Mouse (Mus musculus): ENCODE data around the gene Itga9.

Itga9 gene

DNA sequence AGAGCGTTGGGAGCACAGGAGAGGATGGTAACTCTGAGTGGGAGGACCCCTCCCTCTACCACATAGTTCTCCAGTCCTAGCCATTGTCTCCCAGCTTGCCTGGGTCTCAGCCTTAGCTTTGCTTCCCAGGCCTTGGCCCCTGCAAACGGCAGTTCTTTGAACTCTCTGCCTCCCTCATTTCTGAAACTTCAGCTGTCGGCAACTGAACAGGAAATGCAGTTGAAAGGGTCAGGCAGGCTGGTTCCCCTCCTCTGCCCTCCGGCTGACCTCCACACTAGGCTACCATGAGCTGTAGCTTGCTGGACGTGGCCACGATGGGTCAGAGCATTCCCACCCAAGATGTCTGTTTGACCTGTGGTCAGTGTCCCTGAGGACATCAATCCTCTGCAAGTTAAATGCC is 48.5 kb downstream of the Itga9 start:
- no peak for DNase-seq

DNA sequence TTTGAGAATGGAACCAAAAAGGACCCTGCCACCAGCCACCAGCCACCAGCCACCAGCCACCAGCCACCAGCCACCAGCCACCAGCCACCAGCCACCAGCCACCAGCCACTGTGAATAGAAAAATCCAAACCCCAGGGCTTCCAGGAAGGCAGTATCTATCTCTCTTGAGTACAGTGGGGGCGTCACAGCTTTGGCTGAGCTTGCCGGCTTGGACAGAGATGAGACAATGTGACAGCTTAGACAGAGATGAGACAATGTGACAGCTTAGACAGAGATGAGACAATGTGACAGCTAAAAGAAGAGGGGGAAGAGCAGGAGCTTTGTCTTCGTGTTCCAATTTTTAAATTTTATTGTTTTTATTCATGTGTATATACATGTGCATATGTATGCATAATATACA is 49.2 kb downstream of the Itga9 start:
- no peak for DNase-seq

DNA sequence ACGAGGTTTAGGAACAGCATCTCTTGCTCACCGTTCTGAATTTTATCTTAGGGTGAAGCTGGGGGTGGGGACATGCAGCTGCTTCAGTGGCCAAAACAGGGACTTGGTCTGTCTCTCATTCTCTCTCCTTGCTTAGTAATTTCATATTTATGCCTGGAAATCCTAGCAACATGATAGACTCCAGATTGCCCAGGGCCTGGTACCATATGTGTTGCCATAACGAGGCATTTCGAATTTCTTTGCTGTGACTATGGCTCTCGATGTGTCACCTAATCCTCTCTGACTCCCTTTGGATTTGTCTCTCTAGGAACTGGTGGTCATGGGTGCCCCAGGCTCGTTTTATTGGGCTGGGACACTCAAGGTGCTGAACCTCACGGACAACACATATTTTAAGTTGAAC is 51.7 kb downstream of the Itga9 start:
- DNase-seq = no peak

DNA sequence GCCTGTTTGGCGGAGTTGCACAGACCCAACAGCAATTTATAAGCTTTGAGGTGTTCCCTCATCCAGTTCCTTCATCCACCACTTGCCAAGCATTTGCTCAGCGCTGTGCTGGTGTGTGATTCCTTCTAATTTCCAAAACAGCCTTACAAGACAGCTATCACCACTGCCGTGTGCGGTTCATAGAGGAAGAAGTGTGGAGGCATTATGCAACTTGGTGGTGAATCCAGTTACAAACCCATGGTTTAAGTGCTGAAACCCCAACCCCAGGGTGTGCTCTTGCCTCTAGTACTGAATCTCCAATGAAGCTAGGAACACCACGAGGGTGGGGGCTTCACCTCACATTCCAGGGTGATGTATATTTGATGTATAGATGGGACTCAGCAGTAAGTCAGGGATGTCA is 53.3 kb downstream of the Itga9 start:
- DNase-seq = no peak

DNA sequence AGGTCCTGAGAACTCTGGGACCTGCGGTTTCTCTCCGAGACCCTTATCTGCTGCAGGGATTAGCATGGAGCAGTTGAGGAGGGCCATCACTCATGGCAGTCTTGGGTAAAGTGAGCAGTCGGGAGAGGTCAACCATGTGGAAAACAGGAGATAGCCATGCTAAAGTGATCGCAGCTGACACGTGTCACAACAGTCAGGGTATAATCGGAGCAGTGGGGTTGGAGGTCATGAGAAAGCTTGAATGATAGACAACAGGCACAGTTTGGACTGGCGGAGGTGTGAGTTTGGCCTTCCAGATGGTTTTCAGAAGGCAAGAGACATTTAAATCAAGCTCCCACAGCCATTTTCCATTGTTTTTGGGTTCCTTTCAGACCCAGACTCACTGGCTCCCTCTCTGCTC is 53.8 kb downstream of the Itga9 start:
- DNase-seq = no peak

DNA sequence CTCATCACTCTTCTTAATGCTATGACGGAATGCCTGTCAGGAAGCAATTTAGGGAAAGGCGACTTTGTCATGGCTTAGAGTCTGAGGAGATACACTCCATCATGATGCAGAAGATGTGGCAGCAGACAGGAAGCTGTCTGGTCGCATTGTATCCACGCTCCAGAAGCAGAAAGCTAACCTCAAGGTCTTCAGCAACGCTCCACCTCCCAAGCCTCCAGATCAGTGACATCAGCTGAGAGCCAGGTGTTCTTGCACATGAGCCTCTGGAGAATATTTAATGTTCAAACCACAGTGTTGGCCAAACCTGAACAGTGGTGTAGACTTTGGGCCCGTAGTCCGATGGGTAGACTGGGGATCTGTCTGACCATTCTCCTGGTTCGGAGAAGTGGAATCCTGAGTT is 55.5 kb downstream of the Itga9 start:
- no peak for DNase-seq

DNA sequence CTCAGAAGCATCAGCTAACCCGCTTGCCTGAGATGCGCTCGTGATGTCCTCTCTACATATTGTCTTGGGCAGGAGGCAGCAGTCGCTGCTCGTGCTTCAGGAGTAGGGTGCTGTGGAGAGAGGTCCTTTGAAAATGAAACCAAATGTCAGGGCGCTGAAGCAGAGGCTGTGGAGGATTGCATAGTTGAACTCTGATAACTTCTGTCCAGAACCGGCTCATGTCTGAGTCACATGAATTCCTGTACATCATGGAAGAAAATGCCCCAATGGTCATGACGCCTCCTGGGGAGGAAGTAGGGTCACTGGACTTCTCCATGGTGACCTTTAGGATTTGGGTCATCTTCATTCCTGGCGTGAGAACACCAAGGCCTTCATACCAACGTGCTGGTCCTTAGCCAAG is 56.0 kb downstream of the Itga9 start:
- DNase-seq = no peak

DNA sequence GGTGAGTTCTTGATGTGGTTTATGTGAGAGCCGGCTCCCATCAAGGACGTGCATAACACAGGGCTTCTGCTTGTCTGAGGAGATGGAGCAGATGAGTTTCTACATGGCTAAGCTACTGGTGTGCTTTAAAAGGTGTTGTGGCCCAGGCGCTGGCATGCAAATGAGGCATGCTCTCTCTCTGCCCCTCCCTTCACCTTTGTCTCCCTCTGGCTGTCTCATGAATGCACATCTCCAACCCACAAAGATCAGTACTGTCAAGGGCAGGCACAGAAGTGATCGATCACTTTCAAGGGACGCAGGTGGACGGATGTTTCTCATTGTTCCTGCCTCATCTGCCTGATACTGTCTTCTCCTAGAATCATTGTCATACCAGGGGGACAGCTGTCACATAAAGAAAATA is 57.4 kb downstream of the Itga9 start:
- no peak for DNase-seq

DNA sequence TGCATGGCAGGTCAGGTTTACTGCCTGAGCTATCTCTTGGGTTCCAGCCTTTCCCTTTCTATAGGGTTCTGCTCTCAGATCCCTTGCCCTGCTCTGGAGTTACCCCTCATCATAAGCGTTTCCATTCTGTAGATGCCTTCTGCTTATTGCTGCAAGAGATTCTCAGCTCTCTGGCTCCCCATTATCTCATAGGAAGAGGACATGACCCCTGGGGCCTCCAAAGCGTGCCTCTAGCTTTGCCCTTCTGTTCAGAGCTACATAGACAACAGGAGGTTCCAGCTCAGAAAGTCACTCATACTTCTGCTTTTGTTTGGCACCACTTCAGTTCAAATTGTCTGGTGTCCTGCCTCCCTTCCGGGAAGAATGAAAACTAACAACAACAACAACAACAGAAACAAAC is 59.6 kb downstream of the Itga9 start:
- DNase-seq = no peak

DNA sequence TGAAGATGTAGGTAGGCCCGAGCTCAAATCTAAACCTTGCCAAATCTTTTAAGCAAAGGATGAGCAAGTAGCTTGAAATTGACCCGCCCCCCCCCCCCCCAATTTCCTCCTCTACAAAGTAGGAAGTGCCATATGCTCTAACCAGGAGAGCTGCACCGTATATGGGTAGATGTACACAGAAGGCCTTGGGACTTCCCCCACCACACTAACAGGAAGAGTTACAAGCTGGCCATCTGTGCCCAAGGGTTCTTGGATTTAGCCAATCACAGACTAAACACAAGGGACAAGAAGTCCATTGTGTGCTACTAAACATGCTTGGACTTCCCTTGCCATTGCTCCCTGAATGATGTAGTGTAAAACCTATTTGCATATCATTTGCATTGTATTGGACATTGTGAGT is 63.2 kb downstream of the Itga9 start:
- DNase-seq = no peak

DNA sequence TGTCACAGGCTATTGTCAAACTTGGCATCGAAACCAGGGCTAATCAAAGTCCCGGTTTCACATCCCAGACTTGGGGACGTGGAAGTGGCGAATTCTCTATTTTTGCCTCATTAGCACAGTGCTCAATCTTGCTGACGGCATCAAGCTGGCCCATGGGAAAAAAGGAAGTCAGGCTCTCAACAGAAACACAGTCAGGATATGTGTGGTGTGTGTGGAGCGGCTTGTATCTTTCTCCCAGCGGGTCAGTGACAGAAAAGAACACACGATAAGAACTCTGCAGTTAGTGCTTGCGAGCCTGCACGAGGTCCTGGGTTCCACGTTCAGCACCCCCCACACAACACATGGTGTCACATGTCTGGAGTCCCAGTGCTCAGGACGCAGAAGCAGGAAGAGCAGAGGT is 67.8 kb downstream of the Itga9 start:
- no peak for DNase-seq

DNA sequence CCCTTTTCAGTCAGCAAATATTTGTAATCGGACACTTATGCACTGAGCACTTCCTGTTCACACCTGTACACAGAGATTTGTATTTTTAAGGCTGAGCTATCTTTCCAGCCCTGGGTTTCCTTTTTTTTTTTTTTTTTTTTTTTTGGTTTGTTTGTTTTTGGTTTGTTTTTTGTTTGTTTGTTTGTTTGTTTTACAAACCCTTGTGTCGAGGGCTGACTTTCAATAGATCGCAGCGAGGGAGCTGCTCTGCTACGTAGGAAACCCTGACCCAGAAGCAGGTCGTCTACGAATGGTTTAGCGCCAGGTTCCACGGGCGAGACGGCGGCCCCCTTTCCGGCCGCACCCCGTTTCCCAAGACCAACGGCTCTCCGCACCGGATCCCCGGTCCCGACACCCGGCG is 68.3 kb downstream of the Itga9 start:
- DNase-seq = peak; percentile 40

DNA sequence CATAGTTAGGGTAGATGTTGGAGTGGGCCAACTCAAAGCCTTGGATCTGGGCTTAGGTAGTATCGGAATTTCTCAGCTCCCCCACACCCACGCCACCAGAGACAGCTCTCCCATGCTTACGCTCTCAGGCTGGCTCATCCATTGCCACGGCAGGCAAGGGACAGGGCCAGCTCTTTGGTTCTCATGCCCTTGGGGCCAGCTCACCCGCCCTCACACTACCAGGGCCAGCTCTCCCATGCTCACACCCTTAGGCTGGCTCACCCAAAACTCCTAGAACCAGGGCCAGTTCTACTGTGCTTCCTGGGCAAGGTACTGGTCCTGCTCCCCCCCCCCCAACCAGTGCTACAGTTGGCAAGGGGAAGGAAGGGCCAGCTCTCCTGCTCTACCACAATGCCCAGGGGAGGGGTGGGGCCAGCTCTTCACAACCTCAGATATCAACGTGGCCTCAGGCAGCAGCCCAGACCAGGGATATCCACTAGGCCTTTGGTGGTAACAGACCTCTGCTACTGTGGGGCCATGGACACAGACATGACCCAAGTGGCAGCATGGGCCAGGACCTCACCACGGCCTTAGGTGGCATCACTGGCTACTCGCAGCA is 69.2 kb downstream of the Itga9 start:
- DNase-seq = no peak

DNA sequence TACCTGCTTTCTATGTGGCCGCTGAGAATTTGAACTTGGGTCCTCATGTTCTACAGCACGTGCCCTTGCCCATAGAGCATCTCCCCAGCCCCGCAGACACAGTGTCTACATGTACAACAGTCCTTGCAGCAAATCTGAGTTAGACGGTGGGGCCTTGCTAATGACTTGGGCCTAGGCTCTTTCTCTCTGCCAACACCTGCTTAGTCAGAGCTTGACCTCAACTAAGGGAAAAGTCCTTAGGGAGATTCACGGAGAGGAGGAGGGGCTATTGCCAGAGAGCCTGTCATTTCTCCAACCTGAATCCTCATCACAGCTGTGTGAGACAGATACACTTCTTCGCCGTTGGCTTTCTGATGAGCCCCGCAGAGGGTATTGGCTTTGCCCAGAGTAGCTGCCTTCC is 70.2 kb downstream of the Itga9 start:
- no peak for DNase-seq

DNA sequence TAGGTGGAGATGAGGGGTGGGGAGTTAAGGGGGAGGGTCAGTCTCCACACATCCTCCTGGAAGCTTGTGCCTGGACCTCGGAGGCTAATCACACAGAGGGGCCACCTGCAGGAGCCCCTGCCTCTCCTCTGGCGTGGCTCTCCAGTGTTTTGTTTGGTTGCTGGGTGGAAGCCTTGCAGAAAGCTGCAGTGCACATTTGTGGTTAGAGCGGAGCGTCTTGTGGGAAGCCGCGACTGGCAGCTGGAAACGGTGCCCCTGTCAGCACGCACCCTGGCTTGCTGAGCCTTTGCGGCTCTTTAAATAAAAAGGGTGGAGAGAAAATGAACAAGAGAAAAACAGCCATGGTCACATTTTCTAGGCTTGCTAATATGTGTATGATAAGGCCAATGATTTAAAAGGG is 70.9 kb downstream of the Itga9 start:
- DNase-seq = no peak

DNA sequence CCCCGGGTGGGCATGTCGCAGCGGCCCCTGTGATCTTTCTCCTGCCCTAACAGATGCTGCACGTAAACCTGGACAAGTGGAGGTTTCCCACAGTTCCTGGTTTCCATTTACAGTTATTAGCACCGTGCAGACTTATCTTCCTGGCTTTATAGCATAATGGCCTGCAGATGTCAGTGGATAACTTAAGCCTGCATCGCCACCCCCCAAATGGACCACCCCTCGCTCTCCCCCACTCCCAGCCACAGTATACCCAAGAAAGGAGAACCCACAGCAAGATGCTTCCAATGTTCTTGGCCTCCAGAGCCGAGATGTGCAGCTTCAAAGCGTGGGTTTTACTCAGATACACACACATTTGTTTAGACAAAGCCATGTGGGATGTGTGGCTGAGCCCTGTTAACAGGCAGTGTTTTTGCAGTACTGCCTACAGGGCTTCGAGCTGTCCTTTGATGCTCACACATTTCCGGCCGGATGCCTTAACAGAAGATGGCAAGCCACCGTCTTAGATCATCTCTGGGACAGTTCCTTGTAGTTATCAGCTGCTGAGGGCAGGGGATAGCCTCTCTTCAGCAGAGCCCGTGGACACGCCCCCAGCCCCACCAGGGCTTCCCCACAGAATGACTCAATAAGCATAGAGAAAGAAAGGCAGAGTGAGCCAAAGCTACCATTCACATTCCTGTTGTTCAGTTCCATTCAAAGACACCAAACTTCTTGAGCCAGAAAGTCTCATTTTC is 71.7 kb downstream of the Itga9 start:
- DNase-seq = no peak

DNA sequence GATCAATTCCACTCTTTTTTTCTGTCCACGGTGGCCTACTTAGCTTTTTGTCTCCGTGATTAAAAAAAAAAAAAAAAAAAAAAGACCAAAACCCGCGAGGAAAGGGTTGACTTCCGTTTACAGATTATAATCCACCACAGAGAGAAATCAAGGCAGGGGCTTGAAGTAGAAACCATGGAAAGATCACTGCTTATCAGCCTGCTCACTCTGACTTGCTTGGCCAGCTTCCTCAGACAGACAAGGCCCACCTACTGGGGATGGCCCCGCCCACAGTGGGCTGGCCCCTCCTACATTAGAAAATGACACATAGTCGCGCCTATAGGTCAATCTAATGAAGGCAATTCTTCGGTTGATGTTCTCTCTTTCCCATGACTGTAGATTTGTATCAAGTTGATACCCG is 72.3 kb downstream of the Itga9 start:
- no peak for DNase-seq

DNA sequence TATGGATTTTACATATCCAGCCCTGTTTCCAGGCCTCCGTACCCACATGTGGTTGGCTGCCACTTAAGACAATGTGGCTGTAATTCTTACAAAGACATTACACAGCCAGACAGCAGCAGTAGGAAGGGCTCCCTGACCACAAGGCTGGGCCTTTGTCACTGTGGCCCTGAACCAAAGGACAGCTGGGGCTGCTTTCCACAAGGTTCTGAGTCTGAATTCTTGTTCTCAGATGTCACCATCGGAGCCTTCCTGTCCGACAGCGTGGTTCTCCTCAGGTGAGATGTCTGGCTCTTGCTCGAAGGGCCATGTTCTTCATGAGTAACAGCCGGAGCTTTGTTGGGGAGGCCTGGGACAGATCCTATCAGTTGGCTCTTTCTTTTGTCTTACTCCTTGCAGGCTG is 75.0 kb downstream of the Itga9 start:
- DNase-seq = no peak

DNA sequence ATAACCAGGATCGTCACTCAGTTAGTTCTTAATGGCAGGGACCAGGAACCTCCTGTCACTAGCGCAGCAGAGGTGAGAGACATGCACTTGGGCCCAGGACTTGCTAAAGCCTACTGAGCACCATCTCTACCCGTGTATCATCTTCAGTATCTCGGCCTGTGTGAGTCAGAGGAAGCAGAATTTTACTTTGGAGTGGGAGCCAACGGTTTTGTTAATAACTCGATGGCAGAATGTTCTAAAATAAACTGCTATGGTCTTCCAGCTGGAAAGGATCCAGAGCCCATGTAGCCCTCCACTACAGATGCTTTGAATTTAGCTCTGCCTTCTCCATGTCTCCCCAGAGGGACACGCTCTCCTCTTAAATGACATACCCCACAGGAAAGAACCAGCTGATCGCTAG is 75.7 kb downstream of the Itga9 start:
- no peak for DNase-seq

DNA sequence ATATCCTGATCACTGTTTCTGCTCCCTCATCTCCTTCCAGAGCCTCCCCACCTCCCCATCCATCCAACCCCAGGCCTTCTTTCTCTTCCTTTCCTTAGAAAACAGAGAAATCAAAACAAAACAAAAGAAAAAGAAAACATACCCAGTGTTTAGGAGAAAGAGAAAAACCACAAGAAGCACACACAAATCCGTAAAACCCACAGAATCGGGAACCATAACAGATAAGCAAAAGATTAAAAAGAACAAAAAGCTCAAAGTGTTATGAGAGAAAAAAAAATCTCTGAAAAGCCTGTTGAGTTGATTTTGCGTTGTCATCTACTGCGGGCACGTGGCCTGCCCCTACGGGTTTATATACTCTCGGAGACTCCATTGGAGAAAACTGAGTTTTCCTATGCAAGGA is 77.0 kb downstream of the Itga9 start:
- no peak for DNase-seq

DNA sequence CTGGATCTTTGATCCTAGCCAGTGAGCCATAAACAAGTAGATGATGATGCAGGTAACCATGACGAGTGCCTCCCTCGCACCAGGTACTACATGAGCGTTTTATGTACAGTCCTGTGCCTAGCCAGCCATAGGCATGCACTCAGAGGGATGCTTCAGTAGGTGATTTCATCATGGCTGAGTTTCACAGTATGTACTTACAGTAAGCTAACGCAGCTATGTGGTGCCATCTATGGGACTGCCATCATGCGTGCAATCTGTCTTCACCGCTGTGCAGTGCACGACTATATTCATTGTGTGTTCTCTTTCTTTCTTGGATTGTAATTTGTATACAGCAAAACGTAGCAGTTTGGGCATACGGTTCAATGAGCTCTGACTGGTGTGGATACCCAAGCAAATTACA is 77.9 kb downstream of the Itga9 start:
- peak; percentile 24 for DNase-seq

DNA sequence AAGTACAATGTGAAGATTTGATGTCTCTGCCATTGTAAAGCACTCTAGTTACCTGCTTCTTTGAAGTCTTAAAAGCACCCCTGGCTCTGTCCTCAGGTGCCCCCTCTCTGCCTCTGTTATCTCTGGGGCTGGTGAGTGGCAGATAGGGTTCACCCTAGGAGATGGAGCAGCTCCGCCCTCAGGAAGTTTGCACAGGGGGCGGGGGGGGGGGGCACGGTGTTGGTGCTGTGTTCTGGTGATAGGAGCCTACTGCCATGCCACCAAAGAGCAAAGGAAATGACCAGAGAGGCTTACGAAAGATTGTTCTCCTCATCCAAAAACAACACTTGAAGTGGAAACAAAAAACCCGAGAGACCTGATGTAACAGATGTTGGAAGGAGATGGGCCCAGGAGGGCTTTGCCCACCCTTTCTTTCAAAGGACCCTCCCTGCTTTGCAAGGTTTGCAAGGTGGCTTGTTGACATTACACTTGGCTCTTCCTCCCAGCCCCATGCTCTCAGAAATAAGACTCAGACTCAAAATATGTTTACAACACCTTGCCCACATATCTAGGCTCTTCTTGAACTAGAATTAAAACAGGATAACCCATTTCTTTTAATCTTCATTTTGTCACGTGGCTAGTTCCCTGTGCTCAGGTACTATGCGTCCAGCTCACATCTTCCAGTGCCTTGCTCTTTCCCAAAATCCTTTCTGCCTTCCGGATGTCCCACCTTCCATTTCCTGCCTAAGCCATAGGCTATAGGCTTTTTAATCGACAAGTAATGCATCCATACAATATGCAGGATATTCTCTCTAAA is 79.9 kb downstream of the Itga9 start:
- DNase-seq = no peak

DNA sequence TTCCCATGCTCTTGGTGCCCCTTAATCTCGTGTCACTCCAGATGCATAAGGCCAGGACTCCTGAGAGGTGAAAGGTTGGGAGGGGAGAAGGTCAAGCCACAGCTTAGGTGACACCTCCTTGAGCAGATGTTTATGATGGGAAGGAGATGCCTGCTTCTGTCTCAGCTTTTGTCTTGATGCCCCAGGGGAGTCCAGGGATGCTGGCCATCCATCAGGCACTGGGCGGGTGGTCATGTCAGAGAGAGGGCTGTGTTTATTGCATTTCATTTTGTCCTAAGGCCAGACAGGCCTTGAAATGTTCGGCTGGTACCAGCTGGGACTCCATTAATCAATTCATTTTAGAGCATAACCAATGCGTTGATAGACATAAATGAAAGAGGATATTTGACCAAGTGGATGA is 81.8 kb downstream of the Itga9 start:
- DNase-seq = no peak

DNA sequence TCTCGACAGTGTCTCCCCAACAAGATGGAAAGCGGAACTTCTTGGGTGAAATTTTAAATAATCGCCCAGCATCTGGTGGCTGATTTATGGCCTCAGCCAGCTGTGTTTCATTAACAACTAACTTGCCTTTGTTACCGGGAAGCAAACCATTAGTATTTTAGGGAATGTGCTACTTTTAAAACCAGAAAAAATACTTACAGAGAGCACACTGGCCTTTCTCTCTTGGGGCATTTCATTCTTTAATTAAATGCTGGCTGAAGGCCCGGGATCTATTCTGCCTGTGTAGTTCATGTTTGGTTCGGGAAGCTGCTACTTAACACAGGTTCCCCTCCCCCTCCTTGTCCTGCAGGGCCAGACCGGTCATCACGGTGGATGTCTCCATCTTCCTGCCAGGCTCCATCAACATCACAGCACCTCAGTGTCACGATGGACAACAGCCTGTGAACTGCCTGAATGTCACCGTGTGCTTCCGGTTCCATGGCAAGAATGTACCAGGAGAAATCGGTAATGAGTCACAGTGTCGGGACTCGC is 82.5 kb downstream of the Itga9 start:
- no peak for DNase-seq

Data from right cerebral cortex, postnatal 4 days (tissue).